8 mouse cellular contexts compared by ENCODE assay signal in the genomic region with DNA sequence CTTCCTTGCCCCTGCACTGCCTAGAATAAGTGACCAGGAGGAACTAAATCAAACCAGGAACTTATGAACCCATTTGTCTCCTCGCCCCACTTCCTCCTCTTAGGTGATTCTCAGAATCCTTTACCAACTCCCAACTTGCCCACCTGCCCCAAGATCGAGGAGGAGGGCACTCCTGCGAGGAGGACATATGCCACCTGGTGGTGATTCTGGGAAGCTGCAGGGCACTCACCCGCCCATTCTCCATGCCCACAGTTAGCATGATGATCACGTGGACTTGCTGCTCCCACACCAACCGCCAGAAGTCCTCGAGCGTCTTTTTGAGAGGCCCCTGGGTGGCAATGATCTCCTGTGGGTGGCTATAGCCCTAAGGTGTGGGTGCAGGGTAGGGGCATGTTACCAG. TPM values are rescaled to one million over a fixed set of nuclear protein-coding genes. Genes with fewer than 3 reads are reported as not detected.
A peak's percentile ranks its signal among the peaks of the same experiment; 100 is the strongest.
DNase-seq lines count a peak whose midpoint lies in the region; ATAC-seq lines count a peak whose summit lies in the region.

No protein-coding gene starts in this region.

- no peaks in the 10 kb centered on the region for H3K9me3 ChIP-seq in midbrain, embryonic 15.5 days

- 11% methylated on average over 8 of the region's 8 CpGs for WGBS in midbrain, embryonic 15.5 days

- no peak overlapping the region for H3K9ac ChIP-seq in midbrain, embryonic 15.5 days

- no peak overlapping the region for H3K4me3 ChIP-seq in midbrain, embryonic 15.5 days

- no peak overlapping the region for H3K27ac ChIP-seq in midbrain, embryonic 15.5 days

- ATAC-seq in midbrain, embryonic 15.5 days (replicated peaks): 0 out of 2 replicates have a peak, but pooled peaks have one; percentile 13

- no peaks in the 10 kb centered on the region for H3K4me1 ChIP-seq in midbrain, embryonic 15.5 days

- peak; percentile 66 for DNase-seq in adrenal gland, postnatal 14 days
- no peak for DNase-seq in adrenal gland, adult 18-20 months (ENCODE audit: low spot score in 2 of 2)
- DNase-seq in right cerebral cortex, postnatal 4 days: peak; percentile 37
- no peak for DNase-seq in right cerebral cortex, postnatal 36 days (ENCODE audit: low spot score in 2 of 2)
- peak; percentile 66 for DNase-seq in embryo, embryonic 11 days
- peak; percentile 29 to 60 for DNase-seq in kidney, postnatal 36 days
- peak; percentile 73 for DNase-seq in thymus, postnatal 14 days

- H3K27me3 ChIP-seq in midbrain, embryonic 15.5 days (replicated peaks): peaks cover 6% of the 10 kb centered on the region; the same call in 1 of the 2 replicates

- H3K36me3 ChIP-seq in midbrain, embryonic 15.5 days (replicated peaks): no peaks in the 10 kb centered on the region

- no peak overlapping the region for H3K4me2 ChIP-seq in midbrain, embryonic 15.5 days

RNA-seq across cellular contexts. Expression of gene Lgr6, which starts 7.6 kb away (rescaled TPM):
- 15.1 and 22.0 TPM in 2 replicates for total RNA-seq in adrenal gland, postnatal 14 days (2021)
- 1 to 10 TPM; 2.1 to 5.2 TPM for total RNA-seq in adrenal gland, adult 18-20 months (2021)
- 0.77 and 1.0 TPM in 2 replicates for polyA plus RNA-seq in midbrain, embryonic 15.5 days (2015; fragmentation: Nextera tagmentation; extraction: Ambion mirVana)

RNA-seq across cellular contexts. Expression of gene Ptpn7, which starts 19.8 kb away (rescaled TPM):
- 1.1 and 3.9 TPM in 2 replicates for total RNA-seq in adrenal gland, postnatal 14 days (2021)
- total RNA-seq in adrenal gland, adult 18-20 months (2021): 1 to 10 TPM in 1 of 2 experiments, under 1 TPM in 1; 0.96 to 1.2 TPM
- 0.34 and 0.50 TPM in 2 replicates for polyA plus RNA-seq in midbrain, embryonic 15.5 days (2015; fragmentation: Nextera tagmentation; extraction: Ambion mirVana)

RNA-seq across cellular contexts. Expression of gene Arl8a, which starts 34.0 kb away (rescaled TPM):
- total RNA-seq in adrenal gland, postnatal 14 days (2021): 41.9 and 57.3 TPM in 2 replicates
- 10 to 100 TPM; 54.1 to 54.7 TPM for total RNA-seq in adrenal gland, adult 18-20 months (2021)
- 401 and 406 TPM in 2 replicates for polyA plus RNA-seq in midbrain, embryonic 15.5 days (2015; fragmentation: Nextera tagmentation; extraction: Ambion mirVana)

RNA-seq across cellular contexts. Expression of gene Gpr37l1, which starts 54.8 kb away (rescaled TPM):
- 1.8 and 2.4 TPM in 2 replicates for total RNA-seq in adrenal gland, postnatal 14 days (2021)
- total RNA-seq in adrenal gland, adult 18-20 months (2021): 1 to 10 TPM in 1 of 2 experiments, under 1 TPM in 1; 0.86 to 1.6 TPM
- polyA plus RNA-seq in midbrain, embryonic 15.5 days (2015; fragmentation: Nextera tagmentation; extraction: Ambion mirVana): 0.87 and 1.2 TPM in 2 replicates

Comparison
In these comparisons a context has a peak if more than half of its experiments do, and no peak if none do; other contexts are left out.
1. DNase-seq: peak in adrenal gland, postnatal 14 days (single experiment), right cerebral cortex, postnatal 4 days (single experiment), embryo, embryonic 11 days (single experiment), kidney, postnatal 36 days (2 of 2) and thymus, postnatal 14 days (single experiment); none in adrenal gland, adult 18-20 months (0 of 2) and right cerebral cortex, postnatal 36 days (0 of 2).